Mouse (Mus musculus): ENCODE results near the gene Gm20388.

The Gm20388 gene

DNA sequence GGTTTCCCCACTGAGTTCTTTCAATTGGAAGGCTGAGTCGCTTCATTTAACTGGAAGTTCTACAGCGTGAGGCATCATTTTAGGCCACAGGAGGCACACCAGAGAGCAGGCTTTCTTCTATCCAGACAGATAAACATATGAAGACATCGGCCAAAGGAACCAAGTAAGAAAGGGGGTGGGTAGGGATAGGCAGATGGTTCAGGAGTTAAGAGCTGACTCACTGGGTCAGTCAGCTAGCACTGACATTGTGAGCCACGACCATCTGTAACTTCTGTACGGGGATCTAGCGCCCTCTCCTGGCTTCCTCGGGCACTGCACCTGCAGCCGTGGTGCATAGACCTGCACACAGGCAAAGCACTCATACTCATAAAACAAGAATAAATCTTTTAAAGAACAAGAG, 1930.6 kb downstream of the Gm20388 start:
- DNase-seq: peak; percentile 92 to 93

DNA sequence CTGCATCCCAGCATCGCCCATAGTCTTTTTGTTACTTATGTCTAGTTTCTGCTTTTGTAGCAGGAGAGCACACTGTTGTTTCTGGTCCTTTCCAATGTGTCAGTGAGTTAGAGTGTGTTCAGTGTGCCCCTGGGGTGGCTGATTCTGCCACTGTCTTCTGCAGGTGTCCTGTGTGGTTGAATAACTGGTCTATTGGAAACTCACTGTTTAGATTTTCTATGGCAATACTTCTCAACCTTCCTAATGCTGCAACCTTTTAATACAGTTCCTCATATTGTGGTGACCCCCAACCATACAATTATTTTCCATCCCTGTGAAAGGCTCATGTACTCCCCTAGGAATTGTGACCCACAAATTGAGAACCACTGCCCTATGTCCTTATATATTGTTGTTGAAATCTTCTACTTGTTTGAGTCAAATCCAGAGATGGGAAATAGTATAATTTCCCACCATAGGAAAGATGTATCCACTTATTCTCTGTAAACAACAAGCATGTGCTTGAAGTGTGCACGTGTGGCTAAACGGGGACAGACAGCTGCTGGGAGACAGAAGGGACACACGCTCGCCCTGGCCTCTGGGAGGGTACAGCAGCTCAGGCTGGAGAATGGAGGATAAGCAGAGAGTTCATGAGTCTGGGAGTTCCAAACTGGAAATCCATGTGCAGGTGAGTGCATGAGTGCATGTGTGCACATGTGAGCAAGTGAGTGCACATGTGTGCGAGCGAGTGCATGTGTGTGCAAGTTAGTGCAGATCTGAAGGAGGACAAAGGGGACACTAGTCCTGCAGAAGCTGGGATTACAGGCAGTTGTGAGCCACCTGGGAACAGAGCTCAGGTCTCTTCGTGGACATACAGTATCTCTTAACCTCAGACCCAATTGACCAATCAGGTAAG, 1931.7 kb downstream of the Gm20388 start:
- DNase-seq: no peak

DNA sequence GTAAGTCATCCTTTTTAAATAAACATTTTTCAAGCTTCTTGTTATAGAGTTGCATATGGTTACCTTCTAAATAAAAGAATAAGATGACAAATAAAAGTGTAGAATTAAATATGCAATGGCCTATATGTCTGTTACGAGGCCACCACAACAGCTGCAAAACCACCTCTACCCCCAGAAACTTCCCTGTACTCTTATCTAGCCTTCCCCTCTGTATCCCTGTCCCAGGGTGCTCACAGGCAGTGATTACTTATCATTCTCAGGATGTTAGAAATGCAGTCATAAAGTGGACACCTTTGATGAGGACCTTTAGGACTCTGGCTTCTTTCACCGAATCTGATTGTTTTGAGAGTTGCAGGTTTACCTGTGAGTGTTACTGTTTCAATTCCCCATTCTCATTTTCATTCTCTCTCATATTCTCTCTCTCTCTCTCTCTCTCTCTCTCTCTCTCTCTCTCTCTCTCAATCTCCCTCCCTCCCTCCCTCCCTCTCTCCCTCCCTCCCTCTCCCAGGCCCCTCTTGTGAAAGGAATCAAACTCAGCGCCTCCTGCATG, 1932.6 kb downstream of the Gm20388 start:
- no peak for DNase-seq

DNA sequence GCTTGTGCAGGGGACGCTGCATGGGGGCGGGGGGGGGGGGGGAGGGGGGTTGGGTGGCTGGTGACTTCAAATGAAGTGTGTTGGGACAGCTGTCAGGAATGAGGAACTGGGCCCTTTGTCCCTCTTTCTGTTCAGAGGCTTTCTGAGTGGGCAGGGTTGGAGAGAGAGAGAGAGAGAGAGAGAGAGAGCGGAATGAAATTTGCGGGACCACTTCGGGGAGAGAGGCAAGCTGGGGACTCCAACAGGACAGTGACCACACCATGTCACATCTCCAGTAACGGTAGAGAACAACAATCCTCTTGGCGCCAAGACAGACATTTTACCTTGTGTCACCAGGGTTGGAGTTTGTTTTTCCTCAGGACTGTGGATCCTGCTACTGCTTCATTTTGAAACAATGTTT, 1934.1 kb downstream of the Gm20388 start:
- no peak for DNase-seq

DNA sequence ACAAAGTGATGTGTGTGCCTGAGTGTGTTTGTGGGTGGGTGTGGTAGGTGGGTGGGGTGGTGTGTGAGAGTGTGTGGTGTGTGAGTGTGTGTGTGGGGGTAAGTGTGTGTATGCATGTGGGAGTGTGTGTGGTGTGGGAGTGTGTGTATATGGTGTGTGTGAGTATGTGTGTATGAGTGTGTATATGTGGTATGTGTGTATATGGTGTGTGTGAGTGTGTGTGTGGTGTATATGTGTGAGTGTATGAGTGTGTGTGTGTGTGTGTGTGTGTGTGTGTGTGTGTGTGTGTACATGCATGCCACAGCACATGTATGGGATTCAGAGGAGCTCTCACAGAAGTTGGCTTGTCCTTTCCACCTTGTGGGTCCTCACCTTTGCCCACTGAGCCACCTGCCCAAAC, 1936.2 kb downstream of the Gm20388 start:
- no peak for DNase-seq

DNA sequence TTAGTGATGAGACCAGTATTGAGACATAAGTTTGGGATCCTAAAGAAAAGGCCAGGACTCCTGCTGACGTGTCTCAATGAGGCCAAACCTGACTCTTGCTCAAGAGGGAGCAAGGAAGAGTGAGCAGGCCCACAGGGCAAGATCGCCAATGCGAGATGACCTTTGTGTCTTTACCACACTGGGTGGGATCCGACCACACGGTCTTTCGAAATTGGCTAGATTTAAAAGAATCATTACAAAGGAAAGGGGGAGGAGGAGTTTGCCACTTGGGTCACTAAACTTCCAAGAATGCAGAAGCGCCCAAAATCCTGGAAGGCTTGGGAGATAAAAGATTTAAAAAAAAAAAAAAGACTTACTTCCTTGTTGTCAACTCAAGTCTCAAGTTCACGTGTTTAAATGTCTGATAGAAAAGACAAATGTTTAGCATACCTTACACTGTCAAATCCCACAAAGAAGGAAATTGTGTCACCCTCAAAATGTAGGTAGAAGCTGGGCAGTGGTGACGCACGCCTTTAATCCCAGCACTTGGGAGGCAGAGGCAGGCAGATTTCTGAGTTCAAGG, 1936.7 kb downstream of the Gm20388 start:
- no peak for DNase-seq

DNA sequence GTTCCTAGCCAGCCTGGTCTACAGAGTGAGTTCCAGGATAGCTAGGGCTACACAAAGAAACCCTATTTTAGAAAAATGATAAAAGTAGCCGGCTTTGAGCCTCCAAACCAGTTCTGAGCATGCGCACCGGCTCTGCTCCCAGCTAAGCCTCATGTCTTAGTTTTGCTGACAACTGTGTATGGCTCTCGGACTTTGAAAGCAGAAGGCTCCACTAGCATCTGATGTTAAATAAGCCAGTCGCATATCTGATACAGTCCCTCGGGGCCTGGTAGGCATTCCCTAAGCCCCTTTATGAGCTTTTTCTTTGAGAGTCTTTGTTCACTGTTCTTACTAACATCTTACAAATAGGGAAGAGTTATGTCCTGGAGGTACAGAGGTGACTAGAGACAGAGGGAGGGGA, 1937.3 kb downstream of the Gm20388 start:
- DNase-seq: no peak

DNA sequence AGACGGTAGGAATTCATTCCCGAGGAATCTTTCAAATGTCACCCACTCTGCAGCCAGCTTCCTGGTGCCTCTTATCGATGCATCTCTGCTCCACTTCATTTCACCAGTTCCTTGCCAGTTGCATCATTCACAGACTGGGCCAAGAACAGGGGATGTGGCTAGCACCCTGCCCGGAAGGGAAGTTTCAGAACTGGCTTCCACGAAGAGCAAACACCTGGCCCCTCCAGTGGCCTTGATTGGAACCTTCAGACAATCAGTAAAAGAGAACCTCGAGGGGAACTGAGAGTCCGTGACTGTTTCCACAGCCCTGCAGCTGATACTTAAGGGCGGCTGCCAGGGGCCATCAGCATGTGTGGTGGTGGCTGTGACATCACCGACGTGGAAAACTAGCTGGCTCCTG, 1937.9 kb downstream of the Gm20388 start:
- DNase-seq: no peak

DNA sequence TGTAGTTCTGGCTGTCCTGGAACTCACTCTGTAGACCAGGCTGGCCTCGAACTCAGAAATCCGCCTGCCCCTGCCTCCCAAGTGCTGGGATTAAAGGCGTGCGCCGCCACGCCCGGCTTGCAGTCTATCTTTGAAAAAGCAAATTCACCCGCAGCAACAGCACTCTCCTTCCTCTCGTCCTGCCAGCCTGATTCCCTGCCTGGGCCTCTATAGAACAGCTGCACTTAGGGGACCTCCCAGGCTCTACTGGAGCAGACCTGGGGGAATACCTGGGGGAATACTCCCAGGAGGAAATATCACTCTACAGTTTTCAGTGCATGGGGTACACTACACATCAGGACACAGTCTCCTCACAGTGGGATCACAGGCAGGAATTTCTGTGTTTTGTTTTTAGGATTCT, 1938.7 kb downstream of the Gm20388 start:
- no peak for DNase-seq

DNA sequence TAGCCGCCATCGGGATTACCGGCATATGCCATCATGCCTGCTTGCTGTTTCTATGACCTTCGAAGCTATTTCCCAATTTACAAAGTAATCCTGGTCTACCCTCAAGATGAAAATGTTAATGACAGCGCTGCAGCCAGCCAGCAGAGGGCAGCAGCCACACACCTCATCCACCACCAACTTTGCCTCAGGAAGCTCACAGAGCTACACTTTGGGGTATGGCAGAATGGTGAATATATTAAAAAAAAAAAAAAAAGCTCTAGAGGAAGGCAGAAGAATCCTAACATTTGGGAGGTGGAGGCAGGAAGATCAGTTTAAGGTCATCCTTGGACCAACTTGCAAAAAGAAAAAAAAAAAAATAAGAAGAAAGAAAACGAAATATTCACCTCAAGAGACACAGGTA, 1939.4 kb downstream of the Gm20388 start:
- DNase-seq: peak; percentile 88 to 89

DNA sequence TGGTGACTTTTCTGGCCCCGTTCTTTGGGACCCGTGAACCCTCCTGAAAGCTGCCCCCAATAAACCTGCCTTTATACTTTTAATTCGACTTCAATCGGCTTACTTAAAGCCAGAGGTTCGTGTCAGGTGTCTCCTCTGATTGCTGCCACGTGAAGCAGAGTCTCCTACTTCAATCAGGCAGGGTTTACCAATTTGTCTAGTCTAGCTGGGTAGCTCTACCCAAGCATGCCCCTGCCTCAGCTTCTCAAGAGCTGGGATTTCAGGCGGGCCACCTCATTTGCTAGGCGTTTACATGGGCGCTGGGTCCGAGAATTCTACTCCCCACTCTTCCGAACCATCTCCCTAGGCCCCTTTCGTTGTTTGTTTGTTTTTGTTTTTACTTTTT, 1939.8 kb downstream of the Gm20388 start:
- no peak for DNase-seq

DNA sequence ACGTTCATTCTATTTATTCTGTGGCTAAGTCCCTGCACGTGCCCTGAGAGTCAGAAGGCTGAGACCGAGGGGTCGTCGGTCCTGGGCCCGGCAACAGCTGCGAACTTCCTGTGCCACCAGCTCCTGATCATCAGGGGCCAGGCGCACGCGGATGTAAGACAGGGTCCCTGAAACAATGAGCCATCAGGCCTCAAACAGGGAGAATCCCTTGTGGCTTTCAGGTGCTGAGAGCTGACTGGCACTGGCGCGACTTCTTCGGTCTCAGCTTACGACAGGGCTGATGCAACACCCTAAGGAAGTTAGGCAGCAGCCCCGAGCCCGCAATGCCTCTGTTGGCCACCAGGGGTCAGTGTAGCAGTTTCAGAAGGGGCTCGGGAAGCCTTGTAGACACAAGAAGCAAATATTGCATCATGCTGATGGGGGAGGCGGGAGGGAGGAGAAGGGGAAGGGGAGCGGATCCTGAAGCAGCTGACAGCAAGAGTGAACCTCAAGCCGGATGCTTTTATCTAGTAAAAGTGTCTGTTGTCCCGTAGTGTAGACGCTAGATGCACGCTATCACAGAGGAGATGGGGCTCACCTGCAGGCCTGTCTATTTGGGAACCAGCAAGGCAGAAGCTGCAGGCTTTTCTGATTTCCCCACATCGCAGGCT, 1940.3 kb downstream of the Gm20388 start:
- peak; percentile 99 for DNase-seq

DNA sequence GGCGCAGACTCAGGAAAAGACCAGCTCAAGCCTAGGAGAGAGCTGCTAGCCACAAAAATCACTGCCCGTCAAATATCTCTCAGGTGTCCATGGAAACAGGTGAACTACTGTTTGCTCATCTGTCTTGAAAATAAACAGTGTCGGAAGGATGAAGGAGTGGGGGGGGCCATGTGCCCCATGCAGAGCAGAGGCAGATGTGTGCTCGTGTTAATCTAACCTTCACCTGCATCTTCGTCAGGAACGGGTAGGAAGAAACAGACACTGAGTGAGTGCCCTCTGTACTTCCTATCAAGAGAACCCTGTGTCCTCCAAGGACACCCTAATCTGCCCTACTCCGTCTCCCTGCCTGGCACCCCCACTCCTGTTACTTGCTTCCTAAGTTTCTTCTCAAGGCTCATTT, 1941.1 kb downstream of the Gm20388 start:
- DNase-seq: no peak

DNA sequence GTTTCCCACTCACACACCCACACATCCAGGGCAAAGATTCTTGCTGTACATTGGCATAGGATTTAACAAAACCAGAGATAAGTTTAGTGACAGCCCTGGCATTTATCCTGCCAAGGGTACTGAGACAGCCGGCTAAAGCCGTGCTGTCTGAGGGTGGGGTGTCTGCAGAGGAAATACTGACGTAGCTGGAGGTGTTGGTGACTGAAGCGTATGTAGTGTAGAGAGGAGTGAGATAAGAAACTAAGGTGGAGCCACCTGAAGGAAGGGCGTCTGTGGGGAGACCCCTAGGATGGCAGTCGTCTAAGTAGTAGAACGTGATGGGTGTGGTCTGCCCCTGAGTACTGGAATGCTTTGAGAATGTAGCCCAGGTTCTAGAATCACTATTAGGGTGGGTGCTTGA, 1941.8 kb downstream of the Gm20388 start:
- no peak for DNase-seq

DNA sequence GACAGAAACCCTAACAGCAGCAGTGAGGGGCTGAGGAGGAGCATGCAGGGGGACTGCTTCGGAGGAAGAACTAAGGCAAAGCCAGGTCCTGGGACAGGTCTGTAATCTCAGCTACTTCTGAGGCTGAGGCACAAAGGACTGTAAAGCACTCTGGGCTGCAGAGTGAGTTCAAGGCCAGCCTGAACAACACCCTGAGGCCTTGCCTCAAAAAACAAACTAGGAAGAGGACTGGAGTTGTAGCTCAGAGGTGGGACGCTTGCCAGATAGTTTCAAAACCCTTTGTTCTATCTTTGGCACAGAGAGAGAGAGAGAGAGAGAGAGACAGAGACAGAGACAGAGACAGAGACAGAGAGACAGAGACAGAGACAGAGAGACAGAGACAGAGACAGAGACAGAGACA, 1942.9 kb downstream of the Gm20388 start:
- no peak for DNase-seq

DNA sequence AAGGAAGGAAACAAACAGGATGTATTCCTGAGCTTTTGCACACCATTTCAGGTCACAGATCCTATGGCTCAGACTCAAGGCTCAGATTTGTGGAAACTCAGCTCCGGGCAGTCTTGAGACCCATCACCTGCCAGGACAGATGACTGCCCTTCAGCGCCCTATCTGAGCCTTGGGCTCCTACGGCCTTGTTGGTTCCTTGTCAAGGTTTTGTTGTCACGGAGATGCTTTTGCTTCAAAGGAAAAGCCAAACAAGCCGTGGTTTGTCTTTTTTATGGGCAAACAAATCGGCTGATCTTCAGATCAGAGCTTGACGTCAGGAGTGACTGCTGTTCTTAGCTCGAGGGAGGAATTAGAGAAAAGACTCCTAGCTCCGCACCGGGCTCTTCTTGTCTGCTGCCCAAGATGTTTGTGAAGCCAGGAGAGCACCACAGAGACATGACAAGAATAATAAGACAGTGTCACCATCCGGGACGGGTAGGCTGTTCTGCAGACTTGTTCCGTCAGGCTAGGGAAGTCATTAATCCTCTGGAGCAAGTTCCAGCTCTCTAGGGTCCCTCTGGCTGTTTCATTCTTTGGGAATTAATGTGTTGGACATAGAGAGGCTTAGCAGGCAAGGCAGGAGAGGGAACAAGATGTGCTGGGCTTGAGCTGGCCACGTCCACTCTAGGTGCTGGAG, 1945.6 kb downstream of the Gm20388 start:
- DNase-seq: peak in 1 of 2 experiments; percentile 41

DNA sequence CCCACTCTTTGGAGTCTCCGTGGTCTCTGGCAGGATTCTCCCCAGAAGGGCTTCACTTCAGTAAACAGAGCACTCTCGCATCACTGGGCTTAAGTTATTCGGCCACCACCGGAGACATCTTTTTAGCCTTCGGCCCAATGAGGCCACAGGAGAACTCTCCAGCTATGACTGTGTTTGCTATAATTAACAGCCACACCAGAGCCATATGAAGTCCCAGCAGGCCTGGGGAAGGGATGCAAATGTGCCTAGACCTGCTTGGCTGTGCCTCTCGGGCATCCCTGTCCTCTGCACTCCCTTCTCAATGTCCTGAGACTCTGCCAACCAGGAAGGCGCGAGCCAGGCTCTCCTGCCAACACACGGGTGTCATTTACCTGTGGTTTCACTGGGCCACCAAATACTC, 1946.7 kb downstream of the Gm20388 start:
- peak; percentile 94 for DNase-seq

DNA sequence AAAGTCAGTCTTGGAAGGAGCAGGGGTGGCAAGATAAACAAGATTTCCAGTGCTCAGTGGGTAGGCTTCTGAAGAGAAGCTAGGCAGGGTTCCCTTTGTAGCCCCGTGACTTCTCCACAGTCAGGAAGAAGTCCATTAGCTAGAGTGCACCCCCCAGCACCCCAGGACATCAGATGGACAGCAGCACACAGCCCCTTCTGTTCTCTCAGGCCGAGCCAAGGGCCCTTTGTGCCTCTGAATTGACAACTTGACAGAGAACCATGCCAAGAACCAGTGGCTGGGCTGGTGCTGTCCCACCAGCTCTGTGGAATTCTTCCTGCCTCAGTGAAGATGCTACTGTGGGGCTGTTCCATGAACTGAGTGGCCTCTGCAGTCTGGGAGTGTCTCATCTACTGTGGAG, 1947.1 kb downstream of the Gm20388 start:
- no peak for DNase-seq

DNA sequence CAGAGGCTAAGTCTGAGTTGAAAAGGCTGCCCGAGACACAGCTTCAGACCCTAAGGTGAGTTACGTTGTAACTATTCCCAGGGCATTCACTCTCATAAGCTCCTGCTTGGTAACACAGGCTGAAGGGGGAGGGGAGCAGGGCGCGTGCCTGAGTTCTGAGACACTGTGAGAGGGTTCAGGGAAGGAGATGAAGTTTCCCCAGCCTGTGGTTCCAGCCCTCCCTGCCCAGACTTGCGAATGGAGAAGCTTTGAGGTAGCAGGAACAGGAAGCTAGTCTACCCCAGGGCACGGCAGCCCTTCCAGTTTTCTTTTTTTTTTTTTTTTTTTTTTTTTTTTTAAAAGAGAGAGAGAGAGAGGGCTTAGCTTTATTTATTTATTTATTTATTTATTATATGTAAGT, 1950.6 kb downstream of the Gm20388 start:
- peak in 1 of 2 experiments; percentile 30 for DNase-seq

DNA sequence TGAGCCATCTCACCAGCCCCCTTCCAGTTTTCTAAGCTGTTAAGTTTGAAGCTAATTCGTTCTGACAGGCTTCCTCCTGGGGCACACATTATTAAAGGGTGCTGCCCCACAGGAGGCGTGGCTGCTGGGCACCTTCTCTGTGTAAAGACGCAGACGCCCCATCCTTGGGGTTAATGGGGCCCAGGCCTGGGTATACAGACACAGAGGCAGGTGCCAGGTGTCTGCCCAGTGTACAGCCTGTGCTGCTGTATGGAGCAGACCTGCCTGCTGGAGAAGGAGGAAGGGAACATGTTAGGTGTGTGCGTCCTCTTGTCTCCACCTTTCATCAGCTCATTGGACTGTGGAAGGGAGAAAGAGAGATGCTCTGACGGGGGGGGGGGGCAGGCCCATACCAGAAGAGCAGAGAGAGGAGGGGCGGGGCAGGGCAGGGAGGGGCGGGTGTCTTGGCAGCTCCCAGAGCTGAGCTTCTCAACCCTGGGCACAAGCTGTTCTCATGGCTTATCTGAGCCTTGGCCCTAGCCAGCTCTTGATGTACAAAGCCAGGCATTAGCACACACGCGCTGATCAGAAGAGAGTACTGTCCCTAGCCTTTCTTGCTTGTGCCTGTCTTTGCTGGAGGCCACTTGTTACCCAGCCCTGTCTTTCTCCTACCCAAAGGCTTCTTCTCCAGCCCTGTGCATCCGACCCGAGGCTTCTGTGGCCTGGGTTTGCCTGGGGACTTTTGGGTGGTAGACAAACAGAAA, 1951.3 kb downstream of the Gm20388 start:
- DNase-seq: peak; percentile 65 to 74

DNA sequence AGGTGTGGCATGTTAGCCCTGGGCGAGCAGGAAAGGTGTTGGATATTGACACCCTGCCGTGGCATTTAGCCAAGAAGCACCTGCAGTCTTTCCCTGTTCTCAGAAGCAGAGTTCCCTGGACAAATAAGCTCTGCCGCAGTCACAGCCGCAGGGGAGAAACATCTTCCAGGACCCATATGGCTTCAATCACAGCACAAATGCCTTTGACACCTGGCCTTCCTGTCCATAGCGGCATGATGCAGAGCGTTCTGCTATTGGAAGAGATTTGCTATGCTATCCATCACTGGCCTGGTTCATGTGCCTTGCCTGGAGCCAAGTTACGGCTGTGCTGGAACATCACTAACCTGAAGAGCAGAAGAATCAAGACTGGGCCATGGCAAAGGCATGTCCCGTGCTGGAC, 1954.7 kb downstream of the Gm20388 start:
- DNase-seq: peak in 1 of 2 experiments; percentile 34

DNA sequence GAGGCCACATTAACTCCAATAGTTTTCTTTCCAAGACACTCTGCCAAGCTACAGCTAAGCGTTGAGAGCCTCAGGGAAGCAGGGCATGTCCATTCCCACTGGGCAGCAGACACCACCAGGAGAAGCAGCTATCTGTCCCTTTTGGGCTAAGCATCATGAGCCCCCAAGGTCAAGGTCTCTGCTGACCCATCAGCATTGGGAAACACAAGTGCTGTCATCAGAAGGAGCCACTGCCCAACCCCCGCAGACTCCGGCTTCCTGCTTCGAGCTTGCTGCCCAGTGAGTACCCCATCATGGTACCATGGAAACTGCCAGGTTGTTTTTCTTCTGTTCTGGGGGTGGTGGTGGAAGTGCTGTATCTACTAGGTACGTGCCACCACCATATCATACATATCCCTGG, 1957.6 kb downstream of the Gm20388 start:
- DNase-seq: no peak
